Mouse (Mus musculus) spleen, adult 2 months (tissue): ENCODE results near the gene Ntn1. TPM values are rescaled to one million over a fixed set of nuclear protein-coding genes. Genes with fewer than 3 reads are reported as not detected.
A peak's percentile ranks its signal among the peaks of the same experiment; 100 is the strongest.

Experiments used
- DNase-seq, 2 experiments: peaks; one replicate each; pipeline versions ENCODE4 v3.0.0 to v3.0.0-alpha.2; 2012 to 2021; ENCODE audit warnings: low spot score in 2 of 2, low read depth in 1 of 2
- H3K27ac ChIP-seq: fragments of 200-500 bp; 2 replicates; pipeline ENCODE4 v1.5.1; 2012; ENCODE audit warnings: low read length, inconsistent platforms; ENCODE audit not compliant: insufficient read depth
- H3K27me3 ChIP-seq: fragments of 200-500 bp; 2 replicates; pipeline ENCODE4 v1.6.1; 2012; ENCODE audit warnings: mild to moderate bottlenecking, moderate library complexity, low read length, inconsistent platforms; ENCODE audit not compliant: control insufficient read depth, insufficient read depth
- H3K36me3 ChIP-seq: fragments of 200-500 bp; 2 replicates; pipeline ENCODE4 v1.6.1; 2012; ENCODE audit warnings: mild to moderate bottlenecking, low read length, inconsistent platforms; ENCODE audit not compliant: control insufficient read depth, insufficient read depth
- H3K4me1 ChIP-seq: fragments of 200-500 bp; 2 replicates; pipeline ENCODE4 v1.6.1; 2011; ENCODE audit warnings: inconsistent platforms; ENCODE audit not compliant: control insufficient read depth, insufficient read depth, insufficient read length
- H3K4me3 ChIP-seq: fragments of 200-500 bp; 2 replicates; pipeline ENCODE4 v1.5.1; 2011; ENCODE audit warnings: mild to moderate bottlenecking, inconsistent platforms; ENCODE audit not compliant: insufficient read depth, insufficient read length; ENCODE audit errors: extremely low read depth
- CTCF ChIP-seq: fragments of 200-500 bp; IDR thresholded peaks from 2 replicates; pipeline ENCODE4 v1.5.1; 2011; ENCODE audit warnings: mild to moderate bottlenecking, inconsistent platforms; ENCODE audit not compliant: insufficient read depth, insufficient read length, insufficient replicate concordance; ENCODE audit errors: extremely low read depth
- POLR2A ChIP-seq: fragments of 200-500 bp; IDR thresholded peaks from 2 replicates; pipeline ENCODE4 v1.6.1; 2011; ENCODE audit warnings: low read depth, low read length, inconsistent platforms
- WGBS: fragments of 180-500 bp; shearing (Covaris S2); methylation state at CpG from one replicate; pipeline ENCODE4 v1.1.7; 2018; 5-methylcytosine and 5-hydroxymethylcytosine counted together
- polyA plus RNA-seq: library from polyadenylated mRNA; depleted of rRNA; stranded (reverse); fragments of >200 nt; gene quantifications from 2 replicates; pipeline ENCODE4 v1.2.3, GENCODE M21; 2012

The Ntn1 gene
- polyA plus RNA-seq, 1 experiment: 3.8 TPM

DNA sequence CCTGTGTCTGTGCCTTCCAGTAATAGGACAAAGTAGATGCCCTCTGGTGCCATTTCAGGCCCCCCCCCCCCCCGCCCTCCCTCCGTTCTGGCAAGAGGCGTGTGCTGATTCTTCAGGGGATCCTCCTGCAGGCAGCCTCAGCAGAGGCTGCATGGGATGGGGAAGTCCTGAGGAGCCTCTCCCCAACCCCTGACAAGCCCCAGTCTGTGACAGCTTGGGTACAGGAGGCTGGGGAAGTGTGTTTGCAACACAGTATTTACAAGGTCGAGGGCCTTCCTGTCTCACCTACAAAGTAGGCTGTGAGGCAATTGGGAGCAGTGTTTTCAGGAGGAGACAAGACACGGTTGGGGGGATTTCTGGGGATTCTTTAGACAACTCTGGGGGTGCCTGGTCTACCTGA lies 40.3 kb upstream of the Ntn1 start:
- WGBS: 57% methylated on average over 5 of the region's 5 CpGs

DNA sequence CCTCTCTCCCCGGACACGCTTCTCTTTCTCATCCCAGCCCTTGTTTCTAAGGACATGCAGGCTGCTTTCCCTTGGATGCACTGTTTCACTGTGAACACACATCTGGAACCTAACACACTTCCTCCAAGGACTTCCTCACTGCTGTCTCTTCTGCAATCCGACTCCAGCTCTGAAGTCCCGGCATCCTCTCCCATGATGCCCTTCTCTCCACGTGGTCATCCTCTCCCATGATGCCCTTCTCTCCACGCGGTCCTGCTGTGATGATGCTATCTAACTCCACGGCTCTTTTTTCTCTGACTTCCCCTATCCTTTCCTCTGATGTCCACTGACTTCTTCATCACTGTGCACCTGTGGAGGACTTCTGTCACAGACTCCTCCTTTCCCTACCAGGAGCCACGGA lies 39.5 kb upstream of the Ntn1 start:
- Histone ChIP-seq H3K4me1 (peaks cover 13% of the 10 kb centered on the region; the same call in 1 of the 2 replicates), H3K27me3 (no peaks in the 10 kb centered on the region), H3K4me3 (no peak overlapping the region), H3K27ac (no peak overlapping the region), H3K36me3 (peaks cover 7% of the 10 kb centered on the region; the same call in 1 of the 2 replicates)
- WGBS: 74% methylated on average over 9 of the region's 9 CpGs
- no peak for TF ChIP-seq POLR2A
- TF ChIP-seq CTCF: no peak
- DNase-seq: no peak

More for the DNA sequence above, 40.3 kb upstream of the Ntn1 start:
- Histone ChIP-seq H3K4me1 (peaks cover 7% of the 10 kb centered on the region; the same call in 1 of the 2 replicates), H3K27me3 (no peaks in the 10 kb centered on the region), H3K4me3 (no peak overlapping the region), H3K36me3 (peaks cover 7% of the 10 kb centered on the region; the same call in 1 of the 2 replicates), H3K27ac (no peak overlapping the region)
- no peak for TF ChIP-seq POLR2A
- TF ChIP-seq CTCF: no peak
- no peak for DNase-seq

DNA sequence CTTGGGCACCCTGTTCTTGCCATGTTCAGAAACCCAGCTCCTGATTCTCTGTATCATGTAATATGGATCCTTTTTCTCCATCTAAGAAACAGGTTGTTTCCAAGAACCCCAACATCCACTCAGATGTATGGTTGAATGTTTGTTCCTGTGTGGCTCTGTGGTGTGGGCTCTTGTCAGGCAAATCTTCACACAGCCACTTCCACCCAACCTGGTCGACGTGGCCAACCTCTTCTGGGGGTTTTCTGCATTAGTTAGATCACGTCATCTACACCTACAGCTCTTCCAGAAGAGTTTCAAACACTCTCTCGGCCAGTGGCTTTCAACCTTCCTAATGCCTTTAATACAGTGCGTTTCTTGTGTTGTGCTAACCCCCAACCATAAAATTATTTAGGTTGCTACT lies 35.8 kb upstream of the Ntn1 start:
- Histone ChIP-seq H3K27me3 (no peaks in the 10 kb centered on the region), H3K4me1 (peaks cover 14% of the 10 kb centered on the region), H3K4me3 (no peak overlapping the region), H3K27ac (0 out of 2 replicates have a peak overlapping the region, but pooled peaks have one; percentile 15), H3K36me3 (peaks cover 4% of the 10 kb centered on the region; the same call in 1 of the 2 replicates)
- DNase-seq: no peak
- TF ChIP-seq CTCF: no peak
- no peak for TF ChIP-seq POLR2A
- 63% methylated on average over 5 of the region's 5 CpGs for WGBS

DNA sequence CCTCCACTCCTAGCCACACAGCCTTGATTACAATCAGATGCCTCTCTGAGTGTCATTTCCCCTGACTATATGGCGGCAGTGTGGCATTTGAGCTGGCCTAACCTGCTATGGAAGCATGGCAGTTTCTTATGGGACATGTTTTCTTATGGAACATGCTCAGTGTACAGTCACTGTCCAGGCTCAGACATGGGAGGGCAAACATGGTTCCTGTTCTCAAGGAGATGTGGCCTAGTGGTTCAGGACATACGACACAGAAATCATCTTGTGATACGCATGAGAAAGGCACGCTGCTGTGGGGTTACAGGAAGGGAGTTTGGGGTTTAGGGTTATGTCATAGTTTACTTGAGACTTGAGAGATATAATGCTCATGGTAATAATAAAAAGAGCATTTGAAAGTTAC lies 35.0 kb upstream of the Ntn1 start:
- no peak for DNase-seq
- TF ChIP-seq POLR2A (no peak), CTCF (no peak)
- Histone ChIP-seq H3K4me3 (no peak overlapping the region), H3K27ac (peak overlapping the region; percentile 57), H3K4me1 (peaks cover 19% of the 10 kb centered on the region), H3K36me3 (peaks cover 4% of the 10 kb centered on the region; the same call in 1 of the 2 replicates), H3K27me3 (no peaks in the 10 kb centered on the region)
- WGBS: 67% methylated on average over 4 of the region's 4 CpGs

DNA sequence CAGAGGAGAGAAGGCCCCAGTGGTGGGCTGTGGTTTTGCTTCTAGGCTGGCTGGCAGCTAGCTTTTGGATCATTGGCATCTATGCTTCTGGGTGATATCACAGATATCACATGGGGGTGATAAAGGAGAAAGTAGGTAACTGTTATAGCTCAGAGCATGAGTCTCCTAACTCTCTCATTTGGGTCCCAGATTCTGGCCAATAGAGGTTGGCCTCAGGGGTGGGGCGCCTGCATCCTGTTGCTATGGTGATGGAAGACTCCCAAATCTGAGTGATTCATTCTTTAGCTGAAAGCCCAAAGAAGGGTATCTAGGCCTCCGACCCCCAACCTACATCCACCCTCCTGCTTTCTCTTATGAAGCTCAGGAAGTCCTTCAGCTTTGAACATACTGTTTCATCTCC lies 34.1 kb upstream of the Ntn1 start:
- Histone ChIP-seq H3K27me3 (no peaks in the 10 kb centered on the region), H3K36me3 (no peaks in the 10 kb centered on the region), H3K27ac (peak overlapping the region; percentile 57; the same call in 1 of the 2 replicates), H3K4me1 (peaks cover 25% of the 10 kb centered on the region), H3K4me3 (no peak overlapping the region)
- TF ChIP-seq POLR2A (no peak), CTCF (no peak)
- WGBS: 82% methylated on average over 2 of the region's 2 CpGs
- no peak for DNase-seq

DNA sequence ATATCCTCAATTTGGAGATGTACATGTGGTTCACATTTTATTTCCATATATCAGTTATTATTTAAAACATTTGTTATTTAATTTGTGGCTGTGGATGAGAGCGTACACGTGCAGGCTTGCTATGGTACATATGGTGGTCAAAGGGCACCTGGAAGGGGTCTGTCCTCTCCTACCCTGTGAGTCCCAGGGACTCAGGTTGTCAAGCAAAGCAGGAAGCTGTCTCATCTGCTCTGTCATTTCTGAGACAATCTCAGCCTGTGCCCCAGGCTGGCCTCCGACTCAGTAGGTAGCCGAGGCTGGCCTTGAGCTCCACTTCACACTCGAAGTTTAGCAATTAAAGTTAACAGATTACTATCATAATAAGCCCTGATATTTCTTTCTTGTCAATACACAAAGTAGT lies 32.9 kb upstream of the Ntn1 start:
- peak overlapping the region; percentile 88 for H3K4me3 ChIP-seq
- DNase-seq: no peak
- no peaks in the 10 kb centered on the region for H3K36me3 ChIP-seq
- TF ChIP-seq POLR2A: no peak
- no peak for TF ChIP-seq CTCF
- 0 out of 2 replicates have a peak overlapping the region, but pooled peaks have one; percentile 97 for H3K27ac ChIP-seq
- H3K4me1 ChIP-seq: peaks cover 22% of the 10 kb centered on the region
- no peaks in the 10 kb centered on the region for H3K27me3 ChIP-seq
- 75% methylated on average over 5 of the region's 5 CpGs for WGBS

DNA sequence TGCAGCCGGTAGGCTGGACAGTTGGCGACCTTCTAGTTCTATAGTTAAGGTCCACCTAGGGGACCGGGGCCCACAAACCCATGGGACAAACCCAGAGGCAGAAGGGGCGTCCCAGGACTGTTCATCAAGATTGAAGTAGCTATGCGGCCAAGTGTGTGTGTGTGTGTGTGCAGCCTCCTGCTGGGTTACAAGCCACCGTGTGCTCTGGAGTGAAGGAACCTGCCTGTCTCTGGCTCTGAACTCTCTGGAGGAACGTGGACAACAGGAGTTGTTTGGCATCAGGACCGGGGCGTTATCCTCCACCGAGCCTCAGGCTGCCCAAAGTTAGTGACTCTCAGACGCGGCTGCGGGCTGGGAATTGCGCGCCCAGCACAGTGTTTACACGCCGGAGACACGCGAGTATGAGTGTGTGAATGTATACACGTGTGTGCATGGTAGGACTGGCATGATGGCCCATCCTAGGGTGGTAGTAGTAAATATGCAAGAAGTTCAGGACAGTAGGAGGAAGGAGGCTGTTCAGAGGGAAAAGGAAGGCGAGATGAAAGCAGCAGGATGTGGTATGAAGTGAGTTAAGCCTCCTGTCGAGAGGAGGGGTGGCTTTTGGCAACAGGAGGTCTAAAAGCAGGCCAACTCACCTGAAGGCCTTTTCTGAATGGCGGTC lies 31.9 kb upstream of the Ntn1 start:
- Histone ChIP-seq H3K27me3 (no peaks in the 10 kb centered on the region), H3K4me1 (peaks cover 22% of the 10 kb centered on the region), H3K27ac (peak overlapping the region; percentile 97), H3K4me3 (peak overlapping the region; percentile 88), H3K36me3 (no peaks in the 10 kb centered on the region)
- no peak for TF ChIP-seq POLR2A
- no peak for TF ChIP-seq CTCF
- peak in 1 of 2 experiments; percentile 16 for DNase-seq
- 7% methylated on average over 23 of the region's 23 CpGs for WGBS
